Mouse (Mus musculus) liver, embryonic 14.5 days (tissue): Measurements from ENCODE around the gene Atp6v0b.

ENCODE experiments used
- CTCF ChIP-seq: IDR thresholded peaks from 2 replicates; pipeline ENCODE4 v1.5.1; 2016; ENCODE audit warnings: antibody characterized with exemption, low read depth, control low read depth
- EP300 ChIP-seq: IDR thresholded peaks from 2 replicates; pipeline ENCODE4 v1.6.1; 2016; ENCODE audit warnings: antibody characterized with exemption, low read depth

DNA sequence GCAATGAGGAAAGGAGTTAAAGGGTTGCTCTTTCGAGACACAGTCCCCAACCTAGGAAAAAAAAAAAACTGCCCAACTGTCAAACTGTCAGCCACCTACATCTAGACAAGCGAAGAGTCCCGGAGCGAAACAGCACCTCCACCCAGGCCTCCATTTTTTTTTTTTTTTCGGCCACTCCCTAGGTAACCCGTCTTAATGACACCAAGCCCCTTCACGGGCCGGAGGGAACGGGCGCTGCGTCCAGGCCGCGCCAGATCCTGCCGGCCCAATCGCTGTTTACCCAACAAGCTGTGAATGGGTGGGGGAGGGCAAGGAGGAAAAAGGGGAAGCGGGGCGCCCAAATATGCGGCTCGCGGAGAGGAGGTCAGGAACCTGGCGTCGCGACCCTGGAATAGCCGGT lies 489 bp downstream of the Atp6v0b start:
- TF ChIP-seq CTCF: no peak
- TF ChIP-seq EP300: no peak
